Mouse (Mus musculus): Measurements from ENCODE around the gene Klk11.

The Klk11 gene

GRCm38 (mm10) chr7:43797333-43797769, 22.9 kb downstream of the Klk11 start, which contains the start of gene Klk8:
Gene Klk8, plus strand, starts transcription at chr7:43797577.
- peak; percentile 45 for DNase-seq

GRCm38 (mm10) chr7:43797844-43798462, 23.5 kb downstream of the Klk11 start:
- DNase-seq, result peak; percentile 34

- DNase-seq, result no peak
These were observed 25.5 kb downstream of the Klk11 start for GRCm38 (mm10) chr7:43799876-43800275.

DNA sequence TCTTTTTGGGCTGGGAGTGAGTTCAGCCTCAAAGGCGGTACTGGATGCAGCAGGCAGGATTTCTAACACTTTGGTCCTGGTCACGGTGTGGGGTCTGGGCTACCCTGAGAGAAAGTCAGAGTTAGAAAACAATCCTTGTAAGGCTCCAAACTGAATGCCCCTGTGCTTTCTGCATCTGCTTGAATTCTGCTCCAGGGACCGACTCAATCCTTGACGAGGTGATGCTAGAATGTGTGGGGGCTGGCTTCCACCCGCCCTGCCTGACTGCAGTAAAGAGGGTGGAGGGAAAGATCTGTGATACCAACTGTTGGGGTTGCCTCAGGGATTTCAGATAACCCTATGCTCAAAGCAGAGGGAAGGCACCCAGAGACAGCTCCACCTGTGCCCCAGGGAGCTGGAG, 36.6 kb downstream of the Klk11 start, which contains the start of gene Klk7:
Gene Klk7, plus strand, starts transcription at position 301 of the 400 bp plus-strand sequence.
- no peak for DNase-seq

DNA sequence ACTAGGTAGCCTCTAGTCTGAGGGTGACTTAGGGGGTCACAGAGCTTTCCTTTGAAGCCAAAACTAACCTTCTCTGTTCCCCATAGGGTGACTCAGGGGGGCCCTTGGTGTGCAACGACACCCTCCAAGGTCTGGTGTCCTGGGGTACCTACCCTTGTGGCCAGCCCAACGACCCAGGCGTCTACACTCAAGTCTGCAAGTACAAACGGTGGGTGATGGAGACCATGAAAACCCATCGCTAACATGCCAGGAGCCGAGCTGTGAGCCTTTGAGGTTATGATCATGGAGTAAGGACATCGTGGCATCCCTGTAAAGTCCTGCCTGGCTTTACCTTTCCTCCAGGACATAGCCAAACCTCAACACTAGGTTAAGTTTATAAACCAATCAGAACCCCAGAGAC, 40.8 kb downstream of the Klk11 start:
- DNase-seq, result no peak

DNA sequence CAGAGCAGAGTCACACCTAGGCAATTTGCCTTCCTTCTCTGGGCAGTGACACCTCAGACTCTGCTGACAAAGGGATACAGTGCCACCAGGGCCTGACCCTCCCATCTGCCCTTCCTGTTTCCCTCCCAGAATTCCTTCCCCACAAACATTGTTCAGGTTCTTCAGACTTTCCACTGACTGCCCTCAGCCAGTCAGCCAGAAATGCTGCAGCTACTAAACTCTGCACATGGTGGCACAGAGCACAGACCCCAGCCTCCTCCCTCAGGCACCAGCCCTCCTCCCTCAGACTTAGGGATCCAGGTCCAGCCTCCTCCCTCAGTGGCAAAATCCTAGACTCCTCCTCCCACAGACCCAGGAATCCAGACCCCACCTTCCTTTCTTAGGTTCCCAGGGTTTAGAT, 42.3 kb downstream of the Klk11 start:
- DNase-seq, result no peak

- DNase-seq, result no peak
These were observed 47.2 kb downstream of the Klk11 start for GRCm38 (mm10) chr7:43821581-43821980.

GRCm38 (mm10) chr7:43824199-43824598, 49.8 kb downstream of the Klk11 start, which contains the start of gene Klk6:
Gene Klk6, plus strand, starts transcription at chr7:43824499.
- no peak for DNase-seq

DNA sequence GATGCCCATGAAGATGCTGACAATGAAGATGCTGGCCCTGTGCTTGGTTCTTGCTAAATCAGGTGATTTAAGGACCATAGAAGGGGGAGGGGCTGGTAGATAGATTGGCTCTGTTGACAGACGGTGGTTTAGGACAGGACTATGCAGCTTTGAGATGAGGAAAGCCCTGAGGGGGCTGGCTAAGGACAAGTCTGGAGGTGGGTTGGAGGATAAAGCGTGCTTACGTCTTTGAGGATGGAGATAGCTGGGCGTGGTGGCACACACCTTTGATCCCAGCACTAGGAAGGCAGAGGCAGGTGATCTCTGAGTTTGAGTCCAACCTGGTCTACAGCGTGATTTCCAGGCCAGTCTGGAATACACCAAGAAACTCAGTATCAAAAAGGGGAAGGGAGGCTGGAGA, 51.7 kb downstream of the Klk11 start:
- no peak for DNase-seq

- DNase-seq, result no peak
These were observed 53.3 kb downstream of the Klk11 start for GRCm38 (mm10) chr7:43827706-43828105.
